Mouse (Mus musculus): ENCODE results near the gene Slc17a6. TPM values are rescaled to one million over a fixed set of nuclear protein-coding genes. Genes with fewer than 3 reads are reported as not detected.

The Slc17a6 gene
- polyA plus RNA-seq, 1 experiment from 2014 or later, result 23.1 TPM

GRCm38 (mm10) chr7:51631171-51631570 lies 9.4 kb downstream of the Slc17a6 start:
- H3K27ac ChIP-seq (ENCODE audit: low read depth, low read length), result no peak overlapping the region
- H3K9ac ChIP-seq (ENCODE audit: low read length), result no peak overlapping the region
- 59% methylated on average over 3 of the region's 3 CpGs for WGBS
- H3K27me3 ChIP-seq (ENCODE audit: control insufficient read depth, insufficient read depth, low read length), result peaks cover 21% of the 10 kb centered on the region
- H3K4me2 ChIP-seq (ENCODE audit: low read depth, low read length, severe bottlenecking), result no peak overlapping the region
- H3K36me3 ChIP-seq (ENCODE audit: control insufficient read depth, insufficient read depth, low read length), result no peaks in the 10 kb centered on the region
- ATAC-seq (replicated peaks; ENCODE audit: low FRiP score) (no peak), DNase-seq (ENCODE audit: low spot score) (no peak)
- no peaks in the 10 kb centered on the region for H3K9me3 ChIP-seq (ENCODE audit: control insufficient read depth, low read length)
- no peak overlapping the region for H3K4me3 ChIP-seq (ENCODE audit: low read depth, low read length)
- peaks cover 2% of the 10 kb centered on the region; the same call in 1 of the 2 replicates for H3K4me1 ChIP-seq (replicated peaks; ENCODE audit: control insufficient read depth, insufficient read depth, low read length)

- H3K27me3 ChIP-seq (ENCODE audit: control insufficient read depth, insufficient read depth, low read length), result peaks cover 11% of the 10 kb centered on the region
- 4% methylated on average over 9 of the region's 9 CpGs for WGBS
- H3K27ac ChIP-seq (ENCODE audit: low read depth, low read length), result peak overlapping the region; percentile 51; the same call in 1 of the 2 replicates
- H3K9me3 ChIP-seq (ENCODE audit: control insufficient read depth, low read length), result no peaks in the 10 kb centered on the region
- peak overlapping the region; percentile 15; the same call in 1 of the 2 replicates for H3K4me2 ChIP-seq (ENCODE audit: low read depth, low read length, severe bottlenecking)
- no peak overlapping the region for H3K4me3 ChIP-seq (ENCODE audit: low read depth, low read length)
- peak; percentile 55 for DNase-seq (ENCODE audit: low spot score)
- peak; percentile 63 for ATAC-seq (replicated peaks; ENCODE audit: low FRiP score)
- H3K9ac ChIP-seq (ENCODE audit: low read length), result no peak overlapping the region
- no peaks in the 10 kb centered on the region for H3K36me3 ChIP-seq (ENCODE audit: control insufficient read depth, insufficient read depth, low read length)
- peaks cover 2% of the 10 kb centered on the region; the same call in 1 of the 2 replicates for H3K4me1 ChIP-seq (replicated peaks; ENCODE audit: control insufficient read depth, insufficient read depth, low read length)
Measured at GRCm38 (mm10) chr7:51632543-51633229, 10.9 kb downstream of the Slc17a6 start.

- Histone ChIP-seq H3K4me2 (ENCODE audit: low read depth, low read length, severe bottlenecking) (no peak overlapping the region), H3K27ac (ENCODE audit: low read depth, low read length) (0 out of 2 replicates have a peak overlapping the region, but pooled peaks have one; percentile 37), H3K4me3 (ENCODE audit: low read depth, low read length) (no peak overlapping the region), H3K9me3 (ENCODE audit: control insufficient read depth, low read length) (no peaks in the 10 kb centered on the region), H3K27me3 (ENCODE audit: control insufficient read depth, insufficient read depth, low read length) (peaks cover 7% of the 10 kb centered on the region), H3K9ac (ENCODE audit: low read length) (no peak overlapping the region), H3K4me1 (replicated peaks; ENCODE audit: control insufficient read depth, insufficient read depth, low read length) (peaks cover 2% of the 10 kb centered on the region; the same call in 1 of the 2 replicates), H3K36me3 (ENCODE audit: control insufficient read depth, insufficient read depth, low read length) (no peaks in the 10 kb centered on the region)
- WGBS, result 3% methylated on average over 7 of the region's 7 CpGs
- ATAC-seq (replicated peaks; ENCODE audit: low FRiP score) (peak; percentile 72), DNase-seq (ENCODE audit: low spot score) (no peak)
Measured at GRCm38 (mm10) chr7:51633230-51633844, 11.5 kb downstream of the Slc17a6 start.

- Histone ChIP-seq H3K9ac (ENCODE audit: low read length) (no peak overlapping the region), H3K4me1 (replicated peaks; ENCODE audit: control insufficient read depth, insufficient read depth, low read length) (no peaks in the 10 kb centered on the region), H3K36me3 (ENCODE audit: control insufficient read depth, insufficient read depth, low read length) (no peaks in the 10 kb centered on the region), H3K27ac (ENCODE audit: low read depth, low read length) (no peak overlapping the region), H3K9me3 (ENCODE audit: control insufficient read depth, low read length) (no peaks in the 10 kb centered on the region), H3K27me3 (ENCODE audit: control insufficient read depth, insufficient read depth, low read length) (no peaks in the 10 kb centered on the region), H3K4me2 (ENCODE audit: low read depth, low read length, severe bottlenecking) (no peak overlapping the region), H3K4me3 (ENCODE audit: low read depth, low read length) (no peak overlapping the region)
- WGBS, result 78% methylated on average over 3 of the region's 3 CpGs
- DNase-seq (ENCODE audit: low spot score) (no peak), ATAC-seq (replicated peaks; ENCODE audit: low FRiP score) (no peak)
Measured at GRCm38 (mm10) chr7:51657152-51657551, 35.3 kb downstream of the Slc17a6 start.

- Histone ChIP-seq H3K4me3 (ENCODE audit: low read depth, low read length) (no peak overlapping the region), H3K9me3 (ENCODE audit: control insufficient read depth, low read length) (no peaks in the 10 kb centered on the region), H3K4me2 (ENCODE audit: low read depth, low read length, severe bottlenecking) (no peak overlapping the region), H3K9ac (ENCODE audit: low read length) (no peak overlapping the region), H3K4me1 (replicated peaks; ENCODE audit: control insufficient read depth, insufficient read depth, low read length) (no peaks in the 10 kb centered on the region), H3K27me3 (ENCODE audit: control insufficient read depth, insufficient read depth, low read length) (no peaks in the 10 kb centered on the region), H3K27ac (ENCODE audit: low read depth, low read length) (peak overlapping the region; percentile 25; the same call in 1 of the 2 replicates), H3K36me3 (ENCODE audit: control insufficient read depth, insufficient read depth, low read length) (no peaks in the 10 kb centered on the region)
- 41% methylated on average over 5 of the region's 5 CpGs for WGBS
- DNase-seq (ENCODE audit: low spot score) (peak; percentile 50), ATAC-seq (replicated peaks; ENCODE audit: low FRiP score) (peak; percentile 60)
Measured at GRCm38 (mm10) chr7:51662441-51662840, 40.6 kb downstream of the Slc17a6 start.

GRCm38 (mm10) chr7:51693539-51694217 lies 71.9 kb downstream of the Slc17a6 start:
- no peak for ATAC-seq (replicated peaks; ENCODE audit: low FRiP score)
- 90% methylated on average over 8 of the region's 8 CpGs for WGBS

GRCm38 (mm10) chr7:51694452-51694851 lies 72.6 kb downstream of the Slc17a6 start:
- Histone ChIP-seq H3K4me2 (ENCODE audit: low read depth, low read length, severe bottlenecking) (no peak overlapping the region), H3K27ac (ENCODE audit: low read depth, low read length) (no peak overlapping the region), H3K4me1 (replicated peaks; ENCODE audit: control insufficient read depth, insufficient read depth, low read length) (no peaks in the 10 kb centered on the region), H3K9me3 (ENCODE audit: control insufficient read depth, low read length) (no peaks in the 10 kb centered on the region), H3K27me3 (ENCODE audit: control insufficient read depth, insufficient read depth, low read length) (no peaks in the 10 kb centered on the region), H3K4me3 (ENCODE audit: low read depth, low read length) (no peak overlapping the region), H3K36me3 (ENCODE audit: control insufficient read depth, insufficient read depth, low read length) (no peaks in the 10 kb centered on the region), H3K9ac (ENCODE audit: low read length) (no peak overlapping the region)
- WGBS, result 58% methylated on average over 4 of the region's 4 CpGs
- DNase-seq (ENCODE audit: low spot score), result no peak
- no peak for ATAC-seq (replicated peaks; ENCODE audit: low FRiP score)

More at GRCm38 (mm10) chr7:51693539-51694217, 71.9 kb downstream of the Slc17a6 start:
- Histone ChIP-seq H3K36me3 (ENCODE audit: control insufficient read depth, insufficient read depth, low read length) (no peaks in the 10 kb centered on the region), H3K4me2 (ENCODE audit: low read depth, low read length, severe bottlenecking) (no peak overlapping the region), H3K4me1 (replicated peaks; ENCODE audit: control insufficient read depth, insufficient read depth, low read length) (no peaks in the 10 kb centered on the region), H3K9me3 (ENCODE audit: control insufficient read depth, low read length) (no peaks in the 10 kb centered on the region), H3K9ac (ENCODE audit: low read length) (no peak overlapping the region), H3K4me3 (ENCODE audit: low read depth, low read length) (no peak overlapping the region), H3K27ac (ENCODE audit: low read depth, low read length) (no peak overlapping the region), H3K27me3 (ENCODE audit: control insufficient read depth, insufficient read depth, low read length) (no peaks in the 10 kb centered on the region)
- DNase-seq (ENCODE audit: low spot score), result no peak

- no peak overlapping the region for H3K27ac ChIP-seq (ENCODE audit: low read depth, low read length)
- no peaks in the 10 kb centered on the region for H3K9me3 ChIP-seq (ENCODE audit: control insufficient read depth, low read length)
- H3K9ac ChIP-seq (ENCODE audit: low read length), result no peak overlapping the region
- ATAC-seq (replicated peaks; ENCODE audit: low FRiP score), result no peak
- H3K4me2 ChIP-seq (ENCODE audit: low read depth, low read length, severe bottlenecking), result no peak overlapping the region
- H3K27me3 ChIP-seq (ENCODE audit: control insufficient read depth, insufficient read depth, low read length), result no peaks in the 10 kb centered on the region
- H3K36me3 ChIP-seq (ENCODE audit: control insufficient read depth, insufficient read depth, low read length), result no peaks in the 10 kb centered on the region
- H3K4me3 ChIP-seq (ENCODE audit: low read depth, low read length), result no peak overlapping the region
- H3K4me1 ChIP-seq (replicated peaks; ENCODE audit: control insufficient read depth, insufficient read depth, low read length), result no peaks in the 10 kb centered on the region
- WGBS, result 79% methylated on average over 3 of the region's 3 CpGs
- no peak for DNase-seq (ENCODE audit: low spot score)
Measured at GRCm38 (mm10) chr7:51709508-51709907, 87.7 kb downstream of the Slc17a6 start.

Measured in forebrain, embryonic 11.5 days (tissue).